ENCODE assay signal across 1 mouse cellular context in genomic region chr3:89418170-89418860, GRCm38 (mm10).
A peak's percentile ranks its signal among the peaks of the same experiment; 100 is the strongest.
TF ChIP-seq lines count a peak whose summit lies in the region.

TSS of gene Cks1b (minus strand) at chr3:89418383.
TSS of gene Shc1 (plus strand) at chr3:89418443.

TF ChIP-seq in myocyte, 11 proteins besides CTCF, POLR2A, EP300 and RAD21 (continued from another document):
- peak; percentile 85 for TF ChIP-seq MAX (IDR thresholded peaks at IDR 0.05; ENCODE audit: low read depth)
- TF ChIP-seq REST (IDR thresholded peaks at IDR 0.05; ENCODE audit: insufficient read depth, insufficient read length), result no peak
